Mouse (Mus musculus) layer of hippocampus, postnatal 36 days (tissue): ENCODE data around the gene Wdr20. TPM values are rescaled to one million over a fixed set of nuclear protein-coding genes. Genes with fewer than 3 reads are reported as not detected.
"Not testable (repeated sequence)": the region's sequence is repeated elsewhere in the genome, so short reads cannot be mapped to it uniquely, and the experiment has no call there.

Experiments
- DNase-seq, 2 experiments: peaks; one replicate each; pipeline ENCODE4 v3.0.0; 2022
- total RNA-seq, 2 experiments: library from RNA; stranded (reverse); gene quantifications; 2 replicates each; pipeline ENCODE4 v1.2.3; 2021

Wdr20 gene
- total RNA-seq: 10 to 100 TPM; 42.2 to 45.1 TPM

- peak; percentile 98 to 99 for DNase-seq
Observed at GRCm38 (mm10) chr12:110737170-110738157, at the start of gene Wdr20. Gene Wdr20, plus strand, starts transcription at chr12:110737944.

GRCm38 (mm10) chr12:110688921-110689320 lies 48.8 kb upstream of the Wdr20 start:
- DNase-seq: not testable (repeated sequence)

- DNase-seq: no peak
Observed at GRCm38 (mm10) chr12:110689919-110690643, 47.7 kb upstream of the Wdr20 start.

- not testable (repeated sequence) for DNase-seq
Observed at GRCm38 (mm10) chr12:110693378-110693777, 44.4 kb upstream of the Wdr20 start.

DNA sequence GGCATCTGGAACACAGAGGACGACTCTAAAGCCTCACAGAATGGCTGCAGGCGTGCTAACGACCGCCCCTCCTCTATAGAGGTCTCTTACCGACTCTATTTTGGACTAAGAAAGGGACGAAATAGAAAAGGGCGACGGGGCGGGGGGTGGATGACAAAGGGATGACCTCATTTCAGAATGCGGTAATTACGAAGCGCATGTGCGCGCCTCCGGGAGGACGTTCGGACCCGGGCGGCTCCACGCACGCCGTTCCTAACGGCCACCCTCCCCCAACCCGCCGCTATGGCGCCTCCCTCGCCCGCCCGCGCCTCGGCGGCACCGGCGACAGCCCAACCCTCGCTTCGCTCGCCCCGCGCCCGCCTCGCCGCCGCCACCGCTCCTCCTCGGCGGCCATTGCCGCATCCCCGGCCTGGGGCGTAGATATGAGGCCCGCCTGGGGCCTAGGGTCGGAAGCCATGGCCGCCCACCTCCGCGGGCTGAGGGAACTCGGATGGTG lies 42.0 kb upstream of the Wdr20 start:
- peak; percentile 64 for DNase-seq

- DNase-seq: peak; percentile 98
Observed at GRCm38 (mm10) chr12:110696173-110696974, 41.4 kb upstream of the Wdr20 start.

GRCm38 (mm10) chr12:110696975-110697400 lies 40.8 kb upstream of the Wdr20 start:
- DNase-seq: no peak

DNA sequence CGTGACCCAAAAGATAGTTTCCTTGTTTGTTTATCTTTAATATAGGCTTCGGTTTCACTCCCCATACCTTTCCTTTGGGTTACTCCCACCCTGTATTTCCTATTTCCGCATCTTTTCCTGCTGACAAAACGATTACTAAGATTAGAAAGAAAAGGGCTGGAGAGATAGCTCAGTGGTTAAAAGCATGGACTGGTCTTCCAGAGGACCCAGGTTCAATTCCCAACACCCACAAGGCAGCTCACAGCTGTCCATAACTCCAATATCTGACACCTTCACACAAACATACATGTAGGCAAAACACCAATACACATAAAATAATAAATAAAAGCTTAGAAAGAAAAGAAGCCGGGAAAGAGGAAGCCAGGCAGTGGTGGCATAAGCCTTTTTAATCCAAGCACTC lies 40.3 kb upstream of the Wdr20 start:
- DNase-seq: no peak

DNA sequence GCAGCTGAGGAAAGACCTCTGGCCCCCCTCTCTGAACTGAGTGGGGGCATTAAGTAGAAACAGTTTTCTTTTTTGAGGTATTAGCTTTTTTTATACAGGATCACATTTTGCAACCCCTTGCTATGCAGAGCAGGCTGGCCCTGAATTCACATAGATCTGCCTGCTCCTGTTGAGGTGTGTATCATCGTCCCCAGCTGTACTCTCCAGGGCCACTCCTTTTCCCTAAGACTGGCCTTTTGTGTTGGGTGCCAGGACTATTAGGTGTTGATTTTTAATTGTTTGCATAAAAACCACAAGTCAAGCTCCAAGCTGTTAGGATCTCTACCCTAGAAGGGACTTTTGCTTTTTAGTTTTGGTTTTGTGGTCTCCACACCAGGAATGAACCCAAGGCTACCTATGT lies 39.7 kb upstream of the Wdr20 start:
- DNase-seq: no peak

DNA sequence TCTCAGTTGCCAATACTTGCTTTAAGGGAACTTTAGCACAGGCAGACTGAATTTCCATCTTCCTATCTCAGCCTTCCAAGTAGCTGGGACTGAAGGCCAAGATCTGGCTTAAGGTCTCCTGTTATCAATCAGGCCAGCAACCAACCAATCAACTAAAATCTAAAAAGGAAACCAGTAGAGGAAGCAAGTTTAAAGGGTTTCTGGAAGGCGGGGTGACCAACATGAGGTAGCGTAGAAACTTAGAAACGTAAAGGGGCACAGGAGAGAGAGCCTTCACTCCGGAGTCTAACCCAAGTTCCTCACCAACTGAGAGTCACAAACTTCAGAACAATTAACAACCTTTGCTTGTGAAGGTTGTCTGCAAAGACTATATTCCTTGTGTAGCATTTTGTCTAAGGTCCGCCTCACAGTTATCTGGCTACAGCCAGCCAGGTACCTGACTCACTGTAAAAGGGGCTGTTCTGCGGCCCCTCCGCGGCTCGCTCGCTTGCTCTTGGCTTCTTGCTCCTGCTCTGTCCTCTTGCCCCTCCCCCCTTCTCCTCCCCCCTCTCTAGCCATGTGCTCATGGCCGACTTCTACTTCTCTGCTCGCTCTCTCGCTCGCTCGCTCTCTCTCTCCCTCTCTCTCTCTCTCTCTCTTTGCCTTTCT lies 39.1 kb upstream of the Wdr20 start:
- DNase-seq: no peak

DNA sequence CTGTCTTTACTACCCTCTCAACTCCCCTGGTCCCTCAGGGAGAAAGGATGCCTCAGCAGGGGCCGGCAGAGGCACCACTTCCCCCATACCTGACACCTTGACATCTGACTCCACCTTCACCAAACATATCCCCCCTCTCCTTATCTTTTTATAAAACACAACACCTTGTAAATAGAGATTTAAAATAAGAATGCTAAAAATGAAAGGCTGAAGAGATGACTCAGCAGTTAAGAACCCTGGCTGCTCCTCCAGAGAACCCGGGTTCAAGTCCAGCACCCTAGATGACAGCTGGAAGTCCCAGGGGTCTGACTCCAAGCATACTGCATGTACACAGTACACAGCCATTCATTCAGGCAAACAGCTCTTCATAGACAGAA lies 38.6 kb upstream of the Wdr20 start:
- no peak for DNase-seq

- no peak for DNase-seq
Observed at GRCm38 (mm10) chr12:110700730-110701129, 37.0 kb upstream of the Wdr20 start.

- not testable (repeated sequence) for DNase-seq
Observed at GRCm38 (mm10) chr12:110701363-110701762, 36.4 kb upstream of the Wdr20 start.

GRCm38 (mm10) chr12:110702556-110702955 lies 35.2 kb upstream of the Wdr20 start, which contains the start of gene Hsp90aa1:
Gene Hsp90aa1, minus strand, starts transcription at chr12:110702728.
- DNase-seq: no peak

DNA sequence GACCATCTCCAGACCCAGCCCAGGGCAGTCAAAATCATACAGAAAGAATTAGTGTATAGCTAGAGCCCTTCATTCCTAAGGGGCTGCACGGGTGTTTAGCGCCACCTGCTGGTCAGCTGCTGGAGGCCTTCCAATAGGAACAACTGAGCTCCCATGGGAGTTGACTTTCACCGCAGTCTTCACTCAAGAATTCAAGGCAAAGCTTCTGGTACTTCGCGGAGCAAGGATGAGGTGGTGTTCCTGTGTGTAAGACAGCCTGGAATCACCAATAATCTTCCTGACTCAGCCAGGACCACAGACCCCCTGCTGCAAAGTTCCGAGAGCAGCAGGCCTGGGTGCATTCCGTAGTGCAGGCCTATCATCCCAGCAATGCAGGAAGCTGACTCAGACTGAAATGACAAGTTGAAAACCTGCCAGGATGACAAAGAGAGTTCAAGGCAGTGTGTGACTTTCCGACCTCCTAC lies 34.7 kb upstream of the Wdr20 start:
- peak; percentile 77 to 79 for DNase-seq

- DNase-seq: no peak
Observed at GRCm38 (mm10) chr12:110703682-110704081, 34.1 kb upstream of the Wdr20 start.

DNA sequence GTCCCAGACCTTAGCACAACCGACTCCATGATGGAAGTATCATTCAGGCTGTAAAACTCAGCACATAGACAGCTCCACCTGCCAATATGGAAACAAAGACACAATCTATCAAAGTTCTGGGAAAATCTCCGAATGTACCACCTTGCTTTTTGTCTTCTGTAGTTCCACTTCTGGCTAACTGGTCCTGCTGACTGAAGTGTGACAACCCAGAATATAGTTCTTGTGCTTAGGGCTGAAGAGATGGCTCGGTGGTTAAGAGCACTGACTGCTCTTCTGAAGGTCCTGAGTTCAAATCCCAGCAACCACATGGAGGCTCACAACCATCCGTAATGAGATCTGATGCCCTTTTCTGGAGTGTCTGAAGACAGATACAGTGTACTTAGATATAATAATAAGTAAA lies 32.3 kb upstream of the Wdr20 start:
- not testable (repeated sequence) for DNase-seq

GRCm38 (mm10) chr12:110706337-110707231 lies 31.2 kb upstream of the Wdr20 start:
- DNase-seq: peak; percentile 34 to 38

- DNase-seq: no peak
Observed at GRCm38 (mm10) chr12:110707451-110707850, 30.3 kb upstream of the Wdr20 start.

- DNase-seq: no peak
Observed at GRCm38 (mm10) chr12:110711270-110711669, 26.5 kb upstream of the Wdr20 start.
